Mouse (Mus musculus): Measurements from ENCODE around the gene Mrpl18.
"Not testable (repeated sequence)": the region's sequence is repeated elsewhere in the genome, so short reads cannot be mapped to it uniquely, and the experiment has no call there.

Mrpl18 gene

DNA sequence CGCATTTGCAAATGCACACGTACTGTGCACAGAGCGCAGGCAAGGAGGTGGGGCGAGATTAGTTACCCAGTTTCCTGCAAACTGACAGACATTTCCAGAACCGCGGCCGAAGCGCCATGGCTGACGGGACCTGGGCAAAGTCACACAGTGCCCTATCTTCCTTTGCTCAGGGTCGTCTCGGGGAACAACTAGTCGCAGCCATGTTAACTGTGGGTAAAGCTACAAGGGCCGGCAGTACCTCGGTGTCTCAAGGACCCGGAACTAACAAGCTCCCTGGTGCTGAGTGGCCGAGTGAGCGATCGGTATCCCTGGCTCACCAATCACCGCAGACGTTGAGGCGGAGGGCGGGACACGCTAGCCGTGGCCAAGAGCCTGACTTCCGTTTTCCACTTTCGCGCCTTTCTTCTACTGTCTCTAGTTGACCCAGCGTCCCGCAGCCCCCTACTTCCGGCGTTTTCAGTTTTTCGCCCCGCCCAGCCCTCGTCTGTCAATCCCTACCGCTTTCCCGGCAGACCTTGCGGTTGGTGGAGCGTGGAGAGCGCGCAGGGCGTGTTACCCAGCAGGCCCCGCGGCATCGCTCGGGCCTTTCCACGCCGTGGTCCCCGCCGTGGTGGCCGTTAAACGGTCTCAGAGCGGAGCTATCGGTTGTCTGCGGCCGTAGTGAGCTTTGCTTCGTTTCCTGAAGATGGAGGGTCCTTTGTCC, at the start of gene Mrpl18:
Mrpl18 (minus strand) TSS at position 465 of the 703 bp plus-strand sequence.
- DNase-seq: peak; percentile 100

DNA sequence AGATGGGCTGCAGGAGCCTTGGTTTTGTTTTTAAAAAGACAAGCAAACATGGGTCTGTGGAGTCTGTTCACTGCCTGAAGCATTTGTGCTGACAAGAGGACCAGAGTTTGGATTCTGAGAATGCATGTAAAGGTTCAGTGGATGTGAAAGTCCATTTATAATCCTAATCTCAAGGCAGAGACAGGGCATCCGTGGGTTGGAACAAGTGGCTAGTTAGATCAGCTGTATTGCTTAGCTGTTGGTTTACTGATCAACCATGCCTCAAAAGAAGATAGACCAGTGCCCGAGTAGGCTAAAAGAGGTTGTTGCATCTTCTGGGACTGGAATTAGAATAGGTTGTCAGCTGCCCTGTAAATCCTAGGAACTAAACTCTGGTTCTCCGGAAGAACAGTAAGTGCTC, 47.3 kb upstream of the Mrpl18 start:
- no peak for DNase-seq

DNA sequence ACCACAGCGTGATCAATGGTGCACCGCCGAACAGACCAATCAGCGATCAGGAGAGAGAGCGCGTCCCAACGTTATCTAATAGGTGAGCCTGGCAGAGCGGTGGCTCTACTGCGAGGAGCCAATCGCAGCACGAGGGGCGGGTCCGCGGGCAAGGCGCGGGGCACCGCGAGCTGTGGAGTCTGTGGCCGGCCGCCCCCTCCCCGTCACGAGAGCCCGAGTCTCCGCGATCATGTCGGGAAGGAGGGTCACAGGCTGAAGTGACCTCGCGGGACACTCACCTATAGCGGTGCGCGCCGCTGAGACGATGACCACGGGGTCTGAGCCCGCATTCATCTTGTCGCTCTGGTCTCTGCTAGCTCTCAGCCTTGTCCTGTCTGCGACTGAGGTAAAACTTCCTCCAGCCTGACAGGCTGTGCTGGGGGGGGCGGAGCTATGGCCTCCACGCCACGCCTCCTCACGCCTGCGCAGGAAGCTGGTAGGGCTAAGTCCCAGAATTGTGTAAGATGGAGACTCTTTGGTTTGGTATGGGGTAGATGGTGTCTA, 44.3 kb upstream of the Mrpl18 start, which contains the start of gene Acat2:
Acat2 (minus strand) TSS at position 417 of the 543 bp plus-strand sequence.
- peak; percentile 94 to 95 for DNase-seq

DNA sequence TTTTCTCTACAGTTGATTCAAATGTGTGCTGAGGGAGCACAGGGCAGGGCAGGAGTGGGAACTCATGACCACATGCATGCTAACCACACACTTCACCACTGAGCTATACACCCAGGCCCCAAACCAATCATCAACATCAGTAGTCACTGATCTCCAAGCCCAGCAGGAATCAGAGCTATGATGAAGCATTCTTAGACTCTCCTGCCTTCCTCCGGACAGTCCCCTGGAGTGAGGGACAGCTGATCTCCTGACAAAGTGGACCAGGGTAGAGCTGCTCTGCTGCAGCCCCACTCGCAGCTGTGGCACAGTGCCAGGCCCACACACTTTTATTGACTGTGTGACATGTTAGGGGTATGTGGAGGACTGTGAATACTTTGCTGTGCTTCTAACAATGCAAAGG, 43.2 kb upstream of the Mrpl18 start:
- DNase-seq: not testable (repeated sequence)

DNA sequence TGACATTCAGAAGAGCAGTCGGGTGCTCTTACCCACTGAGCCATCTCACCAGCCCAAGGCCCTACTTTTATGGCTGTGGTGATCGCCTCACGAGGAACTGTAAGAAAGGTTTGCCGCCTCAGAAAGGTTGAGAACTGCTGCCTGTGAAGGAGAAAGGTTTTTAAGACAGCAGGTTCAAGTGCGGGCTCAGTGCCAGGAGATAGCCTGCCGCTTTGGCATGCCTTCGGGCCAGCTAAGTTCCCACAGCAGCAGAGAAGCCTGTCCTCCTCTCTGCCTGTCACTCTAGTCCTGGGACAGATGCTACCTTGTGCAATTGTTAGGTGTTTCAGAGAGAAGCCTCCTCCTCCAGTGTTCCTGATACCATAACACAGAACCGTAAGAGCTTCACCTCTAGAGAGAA, 40.5 kb upstream of the Mrpl18 start:
- no peak for DNase-seq

DNA sequence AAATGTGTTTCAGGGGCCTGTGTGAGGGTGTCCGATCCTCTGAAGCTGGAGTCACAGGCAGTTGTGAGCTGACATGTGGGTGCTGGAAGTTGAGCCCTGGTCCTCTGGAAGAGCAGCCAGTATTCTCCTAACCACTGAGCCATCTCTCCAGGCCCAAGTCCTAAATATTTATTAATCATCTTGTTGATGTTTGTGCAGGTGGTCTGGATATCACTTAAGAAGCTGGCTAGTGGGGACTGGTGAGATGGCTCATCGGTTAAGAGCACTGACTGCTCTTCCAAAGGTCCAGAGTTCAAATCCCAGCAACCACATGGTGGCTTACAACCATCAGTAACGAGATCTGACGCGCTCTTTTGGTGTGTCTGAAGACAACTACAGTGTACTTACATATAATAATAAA, 33.5 kb upstream of the Mrpl18 start:
- DNase-seq: no peak

DNA sequence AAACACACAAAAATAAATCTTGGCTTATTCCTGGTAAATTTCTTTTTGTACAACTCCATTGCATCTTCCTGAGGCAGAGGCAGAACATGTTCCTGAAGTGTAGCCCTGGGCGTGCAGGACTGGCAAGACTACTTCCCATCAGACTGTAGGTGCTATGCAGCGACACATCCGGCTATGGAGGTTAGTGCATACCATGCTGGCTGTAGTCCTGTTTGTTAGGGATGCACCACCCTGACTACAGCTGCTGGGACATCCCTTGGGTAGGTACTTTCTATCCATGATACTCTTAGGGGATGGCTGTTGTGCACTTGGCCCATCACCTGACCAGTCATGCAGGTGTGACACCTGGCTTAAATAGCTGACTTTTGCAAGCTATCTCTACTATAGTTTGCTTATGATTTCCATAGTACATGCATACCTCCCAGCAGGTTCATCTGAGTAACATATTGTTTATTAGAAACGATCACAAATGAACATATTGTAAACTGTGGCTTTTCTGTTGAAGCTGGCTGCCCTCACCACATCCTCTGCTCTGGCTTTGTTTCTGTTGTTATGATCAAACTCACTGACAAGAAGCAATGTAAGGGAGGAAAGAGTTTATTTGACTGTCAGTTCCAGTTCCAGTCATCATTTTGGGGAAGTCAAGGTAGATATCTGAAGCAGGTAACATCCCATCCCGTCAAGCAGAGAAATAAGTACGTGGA, 26.5 kb upstream of the Mrpl18 start:
- no peak for DNase-seq

DNA sequence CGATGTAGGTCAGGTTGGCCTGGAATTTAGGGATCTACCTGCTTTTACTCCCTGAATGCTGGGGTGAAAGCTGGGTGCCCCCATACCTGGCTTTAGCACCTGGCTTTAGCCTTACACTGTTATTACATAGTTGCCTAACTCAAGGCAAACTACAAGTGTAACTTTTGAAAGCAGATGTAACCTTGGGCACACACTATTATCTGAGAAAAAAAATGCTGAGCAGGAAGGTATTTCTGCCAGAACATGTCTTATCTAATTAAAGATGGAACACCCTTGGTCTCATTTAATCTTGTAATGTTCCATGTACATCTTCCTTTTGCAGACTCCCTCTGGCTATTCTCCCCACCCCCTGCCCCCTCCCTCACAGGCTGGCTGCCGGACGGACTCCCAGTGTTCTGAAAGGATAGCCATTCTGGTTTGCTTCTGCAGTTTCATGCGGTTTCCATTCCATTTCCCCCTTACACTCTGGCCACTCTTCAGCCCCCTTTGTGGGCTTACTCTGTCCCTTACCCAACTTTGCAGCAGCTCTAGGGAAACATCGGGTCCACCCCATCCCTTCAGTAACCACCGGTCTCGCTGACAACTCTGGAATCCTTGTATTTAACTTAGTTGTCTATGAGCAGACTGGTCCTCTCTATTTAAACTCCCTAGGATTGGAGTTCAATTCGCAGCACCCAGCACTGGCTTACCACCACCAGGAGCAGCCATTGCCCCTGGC, 25.6 kb upstream of the Mrpl18 start:
- DNase-seq: no peak

DNA sequence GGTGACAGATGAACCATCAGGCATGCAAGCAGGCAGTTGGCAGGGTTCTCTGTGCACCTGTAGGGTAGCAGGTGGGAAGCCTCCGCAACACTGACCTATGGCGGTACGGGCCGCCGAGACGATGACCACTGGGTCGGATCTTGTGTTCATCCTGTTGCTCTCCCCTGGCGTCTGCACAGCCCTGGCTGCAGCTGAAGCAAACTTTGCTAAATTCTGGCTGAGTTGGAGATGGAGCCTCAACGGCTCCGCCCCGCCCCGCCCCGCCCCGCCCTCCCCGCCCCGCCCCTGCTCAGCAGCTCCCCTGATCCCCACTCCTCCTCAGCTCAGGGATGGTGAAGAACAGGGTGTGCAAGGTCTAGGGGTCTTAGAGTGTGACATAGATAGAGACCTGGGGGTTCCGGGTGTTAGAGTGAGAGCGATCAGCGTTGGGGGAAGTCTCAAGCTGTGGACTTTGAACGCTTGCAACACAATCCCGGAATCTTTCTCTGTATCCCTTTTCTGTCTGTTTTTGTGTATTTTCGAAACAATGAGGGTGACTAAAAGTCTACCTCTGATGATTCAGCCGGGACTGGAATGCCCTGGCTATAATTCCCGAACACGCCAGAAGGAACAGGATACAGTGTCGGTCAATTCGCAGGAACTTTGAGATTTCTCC, 24.1 kb upstream of the Mrpl18 start, which contains the start of gene Acat3:
Acat3 (minus strand) TSS at position 450 of the 655 bp plus-strand sequence.
- DNase-seq: no peak

DNA sequence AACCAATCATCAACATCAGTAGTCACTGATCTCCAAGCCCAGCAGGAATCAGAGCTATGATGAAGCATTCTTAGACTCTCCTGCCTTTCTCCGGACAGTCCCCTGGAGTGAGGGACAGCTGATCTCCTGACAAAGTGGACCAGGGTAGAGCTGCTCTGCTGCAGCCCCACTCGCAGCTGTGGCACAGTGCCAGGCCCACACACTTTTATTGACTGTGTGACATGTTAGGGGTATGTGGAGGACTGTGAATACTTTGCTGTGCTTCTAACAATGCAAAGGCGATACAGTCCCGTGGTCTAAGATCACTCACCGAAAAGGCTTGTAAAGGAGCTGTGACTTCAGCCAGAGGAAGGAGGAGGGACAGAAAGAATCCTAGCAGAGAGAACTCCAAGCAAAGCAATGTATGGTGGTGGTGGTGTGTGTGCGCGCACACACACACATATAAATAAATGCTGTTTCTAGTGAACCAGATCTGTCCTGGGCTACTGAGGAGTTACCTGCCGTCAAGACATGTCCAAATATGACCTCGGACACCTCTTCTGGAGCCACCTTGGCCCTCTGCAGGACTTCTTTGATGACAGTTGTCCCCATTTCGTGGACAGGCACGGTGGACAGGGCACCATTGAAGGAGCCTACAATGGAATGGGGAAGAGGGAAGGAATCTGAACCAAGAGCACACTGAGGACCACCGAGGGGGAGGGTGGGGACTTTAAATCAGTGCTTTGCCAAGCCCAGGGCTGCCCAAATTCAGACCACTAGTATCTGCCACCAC, 23.4 kb upstream of the Mrpl18 start:
- not testable (repeated sequence) for DNase-seq

DNA sequence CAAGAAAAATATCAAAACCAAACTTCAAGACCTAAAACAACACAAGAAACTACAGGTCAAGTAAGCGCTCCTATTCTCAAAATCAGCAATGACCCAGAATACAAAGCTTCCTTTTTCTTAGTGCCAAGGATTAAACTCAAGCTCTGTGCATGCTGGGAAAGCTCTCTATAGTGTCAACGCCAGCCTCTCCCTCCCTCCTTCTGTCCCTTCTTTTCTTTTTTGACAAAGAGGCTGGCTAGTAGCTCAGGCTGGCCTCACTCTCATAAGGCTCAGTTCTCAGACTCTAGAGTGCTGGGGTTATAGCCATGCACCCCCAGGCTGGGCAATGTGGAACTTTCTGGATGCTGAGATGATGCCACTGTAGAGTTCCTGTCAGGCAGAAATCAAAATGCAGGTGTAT, 21.9 kb upstream of the Mrpl18 start:
- DNase-seq: no peak

DNA sequence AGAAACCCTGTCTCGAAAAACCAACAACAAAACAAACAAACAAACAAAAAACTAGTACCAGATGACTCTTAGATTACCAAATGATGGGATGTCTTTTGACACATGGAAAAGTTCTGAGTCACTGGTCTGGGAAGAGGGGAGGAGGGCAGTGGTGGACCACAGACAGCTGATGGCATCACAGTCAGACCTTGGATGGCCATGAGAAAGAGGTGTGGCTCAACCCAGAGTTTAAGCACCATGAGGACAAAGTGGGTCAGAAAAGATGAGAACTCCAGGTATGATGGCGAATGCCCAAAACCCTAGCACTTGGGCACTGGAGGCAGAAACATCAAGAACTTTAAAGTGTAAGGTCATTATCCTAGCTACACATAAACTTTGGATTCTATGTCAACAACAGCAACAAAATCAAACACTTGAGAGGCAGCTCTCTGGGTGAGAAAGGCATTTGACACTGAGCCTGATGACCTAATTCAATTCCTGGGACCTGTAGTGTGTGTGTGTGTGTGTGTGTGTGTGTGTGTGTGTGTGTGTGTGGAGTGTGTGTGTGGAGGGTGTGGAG, 21.3 kb upstream of the Mrpl18 start:
- DNase-seq: no peak

DNA sequence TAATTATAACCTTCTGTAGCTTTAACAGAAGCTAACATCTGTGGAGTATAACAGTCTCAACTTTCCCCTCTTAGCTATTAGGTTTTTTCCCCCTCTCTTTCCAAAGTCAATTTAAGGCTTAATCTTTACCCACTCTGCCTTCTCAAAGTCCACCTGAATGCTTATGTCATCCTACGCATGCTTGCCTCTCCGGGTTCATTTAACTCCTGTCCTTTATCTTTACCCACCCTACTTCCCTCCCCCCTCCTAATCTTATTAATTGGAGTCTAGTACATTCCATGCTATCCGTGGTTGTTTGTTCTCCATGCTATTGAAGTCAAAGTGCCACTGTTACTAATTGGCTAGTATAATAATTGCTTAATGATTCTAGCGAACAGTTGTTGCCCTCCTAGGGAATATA, 19.6 kb upstream of the Mrpl18 start:
- no peak for DNase-seq

DNA sequence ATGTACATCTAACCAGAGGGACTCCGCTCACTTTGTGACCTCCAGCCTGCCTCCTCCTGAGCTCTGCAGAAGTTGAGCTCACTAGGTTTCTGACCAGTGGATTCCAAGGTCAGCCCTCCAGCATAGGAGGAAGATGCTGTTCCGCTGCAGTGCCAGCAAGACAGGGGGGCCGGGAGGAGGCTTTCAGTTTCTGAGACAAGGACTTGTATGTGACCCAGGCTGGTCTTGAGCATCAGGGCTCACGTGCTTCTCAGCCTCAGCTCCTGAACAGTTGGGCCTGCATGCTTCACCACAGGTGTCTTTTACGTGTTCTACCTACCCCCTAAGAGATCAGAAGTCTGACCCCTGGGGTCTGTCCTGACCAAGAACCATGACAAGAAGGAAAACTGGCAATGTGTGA, 15.4 kb upstream of the Mrpl18 start:
- not testable (repeated sequence) for DNase-seq

DNA sequence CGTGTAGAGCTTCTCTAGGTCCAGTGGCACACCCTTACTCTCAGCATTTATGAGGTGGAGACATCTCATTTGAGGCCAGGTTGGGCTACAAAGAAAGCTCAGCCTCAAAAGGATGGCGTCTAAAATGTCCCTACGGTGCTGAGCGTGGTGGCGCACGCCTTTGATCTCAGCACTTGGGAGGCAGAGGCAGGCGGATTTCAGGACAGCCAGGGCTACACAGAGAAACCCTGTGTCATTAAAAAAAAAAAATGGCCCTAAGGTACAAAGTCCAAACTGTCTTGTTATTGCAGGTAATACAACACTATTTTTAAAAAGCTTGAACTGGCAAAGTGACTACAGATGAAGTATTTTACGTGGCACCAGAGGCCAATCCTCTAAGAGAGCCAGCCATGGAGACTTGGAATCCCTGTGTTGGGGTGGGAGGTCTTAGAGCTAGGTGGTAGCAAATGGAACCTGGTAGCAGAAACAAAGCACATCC, 9.6 kb upstream of the Mrpl18 start:
- DNase-seq: no peak

DNA sequence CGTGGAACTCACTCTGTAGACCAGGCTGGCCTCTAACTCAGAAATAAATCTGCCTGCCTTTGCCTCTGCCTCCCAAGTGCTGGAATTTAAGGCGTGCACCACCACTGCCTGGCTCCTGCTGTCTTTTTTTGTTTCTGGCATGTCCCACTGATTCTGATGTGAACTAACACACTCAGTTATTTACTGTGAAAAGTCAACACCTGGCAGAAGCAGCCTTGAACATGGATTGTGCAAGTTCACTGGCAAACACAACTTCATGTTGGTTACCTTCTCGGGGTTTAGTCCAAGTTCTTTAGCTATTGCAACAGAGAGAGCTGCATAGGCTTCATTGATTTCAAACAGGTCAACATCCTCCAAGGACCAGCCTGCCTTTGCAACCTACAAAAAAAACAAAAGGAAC, 8.9 kb upstream of the Mrpl18 start:
- peak; percentile 59 to 72 for DNase-seq

DNA sequence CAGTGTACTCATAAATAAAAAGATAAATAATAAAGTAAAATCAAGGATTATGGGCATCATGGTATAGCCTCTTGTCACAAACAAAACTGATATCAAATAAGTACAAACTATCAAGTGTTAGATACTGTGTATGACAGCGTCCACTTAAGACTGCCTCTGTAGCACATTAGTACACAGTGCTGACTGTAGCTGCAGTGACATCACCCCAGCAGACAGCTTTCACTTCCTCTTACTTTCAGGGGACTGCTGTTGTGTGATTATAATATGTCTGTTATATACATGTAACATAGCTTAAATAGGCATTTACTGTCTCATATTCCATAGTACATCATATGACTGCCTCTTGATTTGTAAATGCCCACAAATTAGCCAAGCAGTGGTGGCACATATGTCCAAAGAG, 4.9 kb upstream of the Mrpl18 start:
- DNase-seq: no peak

DNA sequence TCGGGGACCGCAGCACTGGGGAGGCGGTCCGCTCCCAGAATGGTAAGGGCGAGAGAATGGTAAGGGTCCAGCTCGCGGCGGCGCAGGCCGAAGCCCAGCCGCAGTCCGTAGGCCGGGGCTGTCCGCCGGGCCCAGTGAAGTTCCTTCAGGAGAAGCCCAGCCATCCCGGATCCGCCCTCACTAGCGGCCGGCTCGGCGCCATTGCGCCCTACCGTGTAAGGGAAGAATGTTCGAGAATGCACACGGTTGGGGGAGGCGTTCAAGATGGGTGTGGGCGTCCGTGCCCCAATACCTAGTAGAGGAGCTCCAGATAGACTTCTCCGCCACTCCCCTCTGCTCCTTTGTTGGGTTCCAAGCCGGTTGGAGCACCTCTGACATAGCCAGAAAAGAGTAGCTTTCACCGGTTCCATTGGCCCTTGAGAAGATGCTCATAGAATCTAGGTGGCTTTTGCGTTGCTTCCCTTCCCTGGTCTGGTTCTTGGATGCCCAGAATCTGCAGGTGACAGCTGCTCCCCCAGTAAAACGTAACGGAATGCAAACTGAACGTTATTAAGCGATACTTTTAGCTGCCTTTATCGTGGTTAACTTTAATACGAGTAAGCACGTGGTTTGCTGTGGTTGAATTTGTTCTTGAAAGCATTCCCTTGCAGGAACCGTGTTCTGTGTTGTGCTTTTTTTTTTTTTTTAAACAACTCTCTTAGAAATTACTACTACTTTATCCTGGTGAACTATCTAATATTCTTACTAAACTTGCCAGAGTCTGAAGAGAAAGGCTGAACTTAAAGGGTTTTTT, 639 bp upstream of the Mrpl18 start:
- peak in 1 of 2 experiments; percentile 46 for DNase-seq

DNA sequence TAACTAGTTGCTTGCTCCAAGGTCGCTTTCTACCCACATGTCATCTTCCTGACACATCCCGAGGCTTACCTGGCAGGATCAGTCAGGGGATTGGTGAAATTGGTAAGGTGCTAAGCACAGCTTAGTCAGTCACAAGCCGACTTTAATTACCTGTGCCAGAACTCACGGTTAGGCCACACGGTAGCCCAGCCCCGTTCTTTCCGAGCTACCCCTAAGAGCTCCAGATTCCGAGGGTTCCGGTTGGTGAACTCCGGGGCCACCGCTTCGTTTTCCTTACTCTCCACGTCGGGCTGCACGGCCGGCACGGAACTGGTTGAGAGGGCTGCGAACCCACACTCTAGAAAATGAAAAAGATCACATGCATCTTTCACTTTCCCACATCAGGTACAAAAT, 661 bp downstream of the Mrpl18 start, which contains the start of gene Tcp1:
Tcp1 (plus strand) TSS at position 214 of the 393 bp plus-strand sequence.
- no peak for DNase-seq

DNA sequence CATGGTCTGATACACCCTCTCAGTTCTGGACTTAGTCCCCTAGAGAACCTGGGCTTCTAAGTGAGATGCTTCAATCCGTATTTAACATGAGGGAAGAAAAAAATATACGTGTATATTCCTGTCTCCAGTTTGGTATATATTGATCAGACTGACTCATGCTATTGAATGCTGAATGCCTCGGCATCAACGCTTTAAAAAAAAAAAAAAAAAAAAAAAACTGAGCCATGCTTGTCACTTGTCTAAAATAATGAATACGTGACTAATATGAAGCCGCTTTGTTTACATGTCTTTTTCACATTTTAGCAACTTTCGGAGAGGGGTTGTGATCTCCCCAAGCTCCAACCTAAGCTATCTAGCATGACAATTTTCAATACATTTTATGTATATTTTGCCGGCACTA, 5.8 kb downstream of the Mrpl18 start:
- DNase-seq: no peak
